ENCODE assay signal across 9 mouse cellular contexts in the genomic region with DNA sequence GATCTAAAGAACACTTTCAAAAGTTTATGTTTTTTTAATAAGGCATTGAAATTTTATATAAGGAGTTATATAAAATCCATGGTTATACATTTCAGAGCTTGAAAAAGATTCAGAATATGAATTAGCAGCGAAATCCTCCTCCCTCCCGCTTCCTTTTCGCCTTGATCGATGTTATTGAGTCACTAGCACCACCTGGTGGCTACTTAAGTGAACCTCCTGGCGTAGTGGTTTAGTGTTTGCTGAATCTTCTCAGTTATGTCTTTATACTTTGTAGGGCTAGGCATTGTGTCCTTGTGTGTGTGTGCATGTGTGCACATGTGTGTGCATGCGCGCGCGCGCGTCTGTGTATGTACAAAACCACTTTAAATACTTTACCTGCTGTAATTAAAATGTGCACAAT. TPM values are rescaled to one million over a fixed set of nuclear protein-coding genes. Genes with fewer than 3 reads are reported as not detected.
DNase-seq lines count a peak whose midpoint lies in the region; ATAC-seq and TF ChIP-seq lines count a peak whose summit lies in the region.
"Had no signal": no experiment of that assay in that cellular context is flagged by ENCODE, and none has a peak within 500 bp of the region (broad histone marks: within the 10 kb centered on the region; RNA-seq: fewer than 3 reads in every experiment).

No protein-coding gene starts in this region.

- H3K27me3 ChIP-seq in kidney, adult 2 months (replicated peaks; ENCODE audit: control insufficient read depth, insufficient read depth, low read length), result no peaks in the 10 kb centered on the region
- no peaks in the 10 kb centered on the region for H3K27me3 ChIP-seq in neural tube, embryonic 11.5 days (ENCODE audit: control insufficient read depth, insufficient read depth, low read length)

- peak; percentile 71 for TF ChIP-seq CTCF in kidney, adult 2 months (conservative IDR thresholded peaks at IDR 0.05; ENCODE audit: insufficient read depth, insufficient read length, low read depth, low read length)

- no peaks in the 10 kb centered on the region for H3K36me3 ChIP-seq in kidney, adult 2 months (ENCODE audit: control insufficient read depth, insufficient read depth, low read length)
- no peaks in the 10 kb centered on the region for H3K36me3 ChIP-seq in neural tube, embryonic 11.5 days (ENCODE audit: control insufficient read depth, insufficient read depth, low read length)

- no peak overlapping the region for H3K4me3 ChIP-seq in kidney, adult 2 months (ENCODE audit: insufficient read depth, low read depth, low read length)
- no peak overlapping the region for H3K4me3 ChIP-seq in neural tube, embryonic 11.5 days (ENCODE audit: low read depth, low read length)

- intact Hi-C loops in left cerebral cortex, postnatal 25 days (cut with DNase I), result loop anchor here (1.0 to 5.0 kb wide), 9 partner anchors 70 to 500 kb away; a partner anchor contains a TSS

- no peak overlapping the region for H3K4me2 ChIP-seq in neural tube, embryonic 11.5 days (ENCODE audit: low read depth)

- no peak for TF ChIP-seq POLR2A in kidney, adult 2 months (IDR thresholded peaks at IDR 0.05; ENCODE audit: low read depth, low read length)

- no peaks in the 10 kb centered on the region for H3K4me1 ChIP-seq in kidney, adult 2 months (ENCODE audit: control insufficient read depth, insufficient read depth, low read length)
- no peaks in the 10 kb centered on the region for H3K4me1 ChIP-seq in neural tube, embryonic 11.5 days (ENCODE audit: control insufficient read depth, insufficient read depth, low read length)

- peak; percentile 84 for DNase-seq in 3T3-L1 (ENCODE audit: low read depth, low spot score)
- DNase-seq in NIH3T3 (ENCODE audit: low read depth), result peak; percentile 80
- DNase-seq in cerebellum, postnatal 25 days, result peak; percentile 30 to 64
- DNase-seq in frontal cortex, postnatal 25 days (ENCODE audit: low spot score in 2 of 2), result peak; percentile 48 to 62
- DNase-seq in kidney, adult 2 months, result peak; percentile 56
- peak; percentile 80 to 95 for DNase-seq in left cerebral cortex, postnatal 25 days (ENCODE audit: low spot score in 2 of 2)
- DNase-seq in neural tube, embryonic 11.5 days (ENCODE audit: low spot score), result peak; percentile 68
- peak; percentile 23 for DNase-seq in urinary bladder, postnatal 25 days (ENCODE audit: low spot score)

- H3K9ac ChIP-seq in neural tube, embryonic 11.5 days (ENCODE audit: low read length), result no peak overlapping the region

- WGBS in kidney, adult 2 months, result 4% methylated on average over 11 of the region's 11 CpGs
- WGBS in neural tube, embryonic 11.5 days, result 8% methylated on average over 11 of the region's 11 CpGs

- ATAC-seq in neural tube, embryonic 11.5 days (ENCODE audit: insufficient read depth, low FRiP score, low TSS enrichment), result peak; percentile 55

- H3K27ac ChIP-seq in kidney, adult 2 months (ENCODE audit: insufficient read depth, low read depth, low read length), result no peak overlapping the region
- H3K27ac ChIP-seq in neural tube, embryonic 11.5 days (ENCODE audit: low read depth, low read length), result no peak overlapping the region

- H3K9me3 ChIP-seq in neural tube, embryonic 11.5 days (ENCODE audit: control insufficient read depth, low read length), result no peaks in the 10 kb centered on the region

RNA-seq across cellular contexts. Expression of a gene that starts 14.9 kb away (rescaled TPM):
- polyA plus RNA-seq in kidney, adult 2 months (2012; rRNA removed), result not detected in 2 replicates
- total RNA-seq in left cerebral cortex, postnatal 25 days (2021), result under 1 TPM in 1 of 2 experiments, not detected in 1; 0.16 TPM
- not detected in 2 replicates for polyA plus RNA-seq in neural tube, embryonic 11.5 days (2014; fragmentation: Nextera tagmentation; extraction: Ambion mirVana)
- total RNA-seq: gastrocnemius, adult 8-10 months had no signal

RNA-seq across cellular contexts. Expression of a gene that starts 36.0 kb away (rescaled TPM):
- not detected in 2 replicates for polyA plus RNA-seq in kidney, adult 2 months (2012; rRNA removed)
- not detected for total RNA-seq in left cerebral cortex, postnatal 25 days (2021)
- not detected in 2 replicates for polyA plus RNA-seq in neural tube, embryonic 11.5 days (2014; fragmentation: Nextera tagmentation; extraction: Ambion mirVana)
- total RNA-seq: gastrocnemius, adult 8-10 months had no signal

RNA-seq across cellular contexts. Expression of a gene that starts 59.1 kb away (rescaled TPM):
- polyA plus RNA-seq in kidney, adult 2 months (2012; rRNA removed), result not detected in 2 replicates
- total RNA-seq in left cerebral cortex, postnatal 25 days (2021), result not detected
- polyA plus RNA-seq in neural tube, embryonic 11.5 days (2014; fragmentation: Nextera tagmentation; extraction: Ambion mirVana), result not detected in 2 replicates
- total RNA-seq: gastrocnemius, adult 8-10 months had no signal

Comparison
In these comparisons a context has a peak if more than half of its experiments do, and no peak if none do; other contexts are left out.
1. DNase-seq: peak in every context shown above with its lines; median percentile 88 in left cerebral cortex, postnatal 25 days; 84 in 3T3-L1; 80 in NIH3T3; 68 in neural tube, embryonic 11.5 days; 56 in kidney, adult 2 months; 55 in frontal cortex, postnatal 25 days; 47 in cerebellum, postnatal 25 days; 23 in urinary bladder, postnatal 25 days.